Mouse (Mus musculus): ENCODE measurements at regions not wholly inside any gene's neighbourhood (a gene's known extent, or its start where the extent isn't known, plus 50 kb on each side); places are given as distances from the start of the nearest gene placed in this dataset.
"Not testable (repeated sequence)": the region's sequence is repeated elsewhere in the genome, so short reads cannot be mapped to it uniquely, and the experiment has no call there.

DNA sequence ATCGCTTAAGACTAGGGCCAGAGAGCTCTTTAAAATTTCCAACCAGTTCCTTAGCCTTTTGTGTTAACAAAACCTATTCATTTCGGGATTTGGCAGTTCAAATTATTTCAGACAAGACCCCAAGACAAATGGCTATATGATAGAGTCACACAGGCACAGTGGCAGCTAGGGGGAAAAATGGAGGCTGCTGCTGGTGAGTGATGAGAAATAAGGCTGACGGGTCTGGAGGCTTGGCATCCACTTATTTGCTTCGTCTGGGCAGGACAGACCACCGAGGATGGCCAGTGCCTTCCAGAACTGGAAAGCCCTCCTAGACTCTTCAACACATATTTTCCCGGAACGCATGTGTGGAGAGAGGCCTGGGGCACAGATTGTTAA lies 189.8 kb upstream of the Irx4 start:
- Histone ChIP-seq H3K4me2 (peak overlapping the region; percentile 24), H3K27ac (replicated peaks) (no peak overlapping the region), H3K4me1 (peaks cover 27% of the 10 kb centered on the region), H3K36me3 (no peaks in the 10 kb centered on the region), H3K9me3 (replicated peaks) (no peaks in the 10 kb centered on the region), H3K4me3 (replicated peaks) (no peak overlapping the region), H3K9ac (replicated peaks) (no peak overlapping the region), H3K27me3 (replicated peaks) (peaks cover 44% of the 10 kb centered on the region)
- WGBS, result 12% methylated on average over 7 of the region's 7 CpGs
- peak; percentile 22; the same call in 1 of the 2 replicates for ATAC-seq (ENCODE audit: low FRiP score)

DNA sequence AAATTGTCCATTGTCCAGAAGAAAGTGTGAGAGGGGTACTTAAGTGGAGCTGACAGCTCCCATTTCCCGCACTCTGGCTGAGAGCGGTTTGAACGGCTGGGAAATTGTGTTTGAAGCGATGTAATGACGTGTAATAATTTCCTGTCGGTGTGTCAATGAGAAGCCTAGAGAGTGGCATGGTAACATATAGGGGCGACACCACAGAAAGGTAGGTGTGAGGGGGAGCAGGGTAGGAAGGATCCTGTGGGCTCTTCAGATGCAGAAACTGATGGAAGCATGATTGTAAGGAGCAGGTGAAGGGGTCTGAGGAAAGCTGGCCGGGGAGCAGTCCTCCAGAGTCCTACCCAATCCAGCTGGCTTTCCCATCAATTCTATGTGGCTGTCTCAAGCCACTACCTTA lies 189.2 kb upstream of the Irx4 start:
- no peak overlapping the region for H3K27ac ChIP-seq (replicated peaks)
- H3K4me2 ChIP-seq, result no peak overlapping the region
- H3K9ac ChIP-seq (replicated peaks), result no peak overlapping the region

GRCm38 (mm10) chr13:73071854-73072852 lies 188.1 kb upstream of the Irx4 start:
- 64% methylated on average over 6 of the region's 6 CpGs for WGBS
- no peak for ATAC-seq (ENCODE audit: low FRiP score)
- H3K27me3 ChIP-seq (replicated peaks), result peaks cover 32% of the 10 kb centered on the region

More for the DNA sequence above, 189.2 kb upstream of the Irx4 start:
- Histone ChIP-seq H3K4me1 (peaks cover 27% of the 10 kb centered on the region), H3K9me3 (replicated peaks) (no peaks in the 10 kb centered on the region), H3K27me3 (replicated peaks) (peaks cover 40% of the 10 kb centered on the region), H3K36me3 (no peaks in the 10 kb centered on the region), H3K4me3 (replicated peaks) (no peak overlapping the region)
- ATAC-seq (ENCODE audit: low FRiP score), result no peak
- WGBS, result 23% methylated on average over 8 of the region's 8 CpGs

DNA sequence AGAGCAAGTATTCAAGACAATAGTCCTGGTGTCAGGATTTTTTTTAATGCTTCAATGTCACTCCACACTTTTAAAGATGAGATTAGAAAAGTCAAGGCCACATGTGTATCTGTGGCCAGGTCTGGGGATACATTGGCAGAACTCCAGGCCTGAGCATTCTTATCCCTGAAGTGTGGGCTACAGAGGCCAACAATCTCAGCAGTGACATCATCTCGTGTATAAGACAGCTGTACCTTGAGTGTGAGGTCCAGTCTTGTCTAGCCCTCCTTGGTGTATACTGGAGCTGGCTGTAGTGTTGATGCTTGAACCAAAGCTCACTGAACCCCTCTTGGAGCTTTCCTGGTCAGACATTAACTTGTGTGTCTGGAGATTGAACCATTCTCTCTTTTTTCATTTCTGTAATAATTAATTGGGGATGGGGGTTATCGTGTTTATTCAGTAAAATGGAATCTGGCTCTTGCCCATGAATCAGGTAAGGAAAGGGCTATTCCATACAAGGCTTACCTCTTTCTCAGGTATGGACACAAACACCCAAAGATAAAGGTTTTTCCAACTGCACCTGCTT lies 182.3 kb upstream of the Irx4 start:
- H3K4me1 ChIP-seq, result no peaks in the 10 kb centered on the region
- H3K4me2 ChIP-seq, result no peak overlapping the region
- 81% methylated on average over 2 of the region's 2 CpGs for WGBS
- no peaks in the 10 kb centered on the region for H3K36me3 ChIP-seq
- peaks cover 8% of the 10 kb centered on the region for H3K27me3 ChIP-seq (replicated peaks)
- H3K9me3 ChIP-seq (replicated peaks), result no peaks in the 10 kb centered on the region
- no peak overlapping the region for H3K27ac ChIP-seq (replicated peaks)
- ATAC-seq (ENCODE audit: low FRiP score), result no peak
- H3K4me3 ChIP-seq (replicated peaks), result no peak overlapping the region
- H3K9ac ChIP-seq (replicated peaks), result no peak overlapping the region

More at GRCm38 (mm10) chr13:73071854-73072852, 188.1 kb upstream of the Irx4 start:
- H3K27ac ChIP-seq (replicated peaks), result no peak overlapping the region
- H3K4me1 ChIP-seq, result peaks cover 26% of the 10 kb centered on the region
- H3K4me3 ChIP-seq (replicated peaks), result no peak overlapping the region
- no peak overlapping the region for H3K9ac ChIP-seq (replicated peaks)
- no peak overlapping the region for H3K4me2 ChIP-seq
- H3K9me3 ChIP-seq (replicated peaks), result no peaks in the 10 kb centered on the region
- H3K36me3 ChIP-seq, result no peaks in the 10 kb centered on the region

DNA sequence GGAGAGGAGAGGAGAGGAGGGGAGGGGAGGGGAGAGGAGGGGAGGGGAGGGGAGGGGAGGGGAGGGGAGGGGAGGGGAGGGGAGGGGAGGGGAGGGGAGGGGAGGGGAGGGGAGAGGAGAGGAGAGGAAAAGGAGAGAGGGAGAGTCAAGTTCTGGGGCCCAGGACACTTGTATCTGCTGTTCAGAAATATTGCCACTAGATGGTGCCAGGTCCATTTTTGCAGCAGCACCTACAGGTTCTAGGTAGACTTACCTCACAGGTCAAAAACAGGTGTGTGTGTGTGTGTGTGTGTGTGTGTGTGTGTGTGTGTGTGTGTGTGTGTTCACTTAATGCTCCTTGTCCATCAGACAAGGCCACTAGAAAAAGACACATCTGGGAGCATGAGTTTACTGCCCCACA lies 172.5 kb upstream of the Irx4 start:
- not testable (repeated sequence) for H3K4me2 ChIP-seq; H3K36me3 ChIP-seq; H3K9ac ChIP-seq (replicated peaks); H3K4me1 ChIP-seq; H3K4me3 ChIP-seq (replicated peaks); H3K9me3 ChIP-seq (replicated peaks); H3K27ac ChIP-seq (replicated peaks); ATAC-seq (ENCODE audit: low FRiP score); H3K27me3 ChIP-seq (replicated peaks)

DNA sequence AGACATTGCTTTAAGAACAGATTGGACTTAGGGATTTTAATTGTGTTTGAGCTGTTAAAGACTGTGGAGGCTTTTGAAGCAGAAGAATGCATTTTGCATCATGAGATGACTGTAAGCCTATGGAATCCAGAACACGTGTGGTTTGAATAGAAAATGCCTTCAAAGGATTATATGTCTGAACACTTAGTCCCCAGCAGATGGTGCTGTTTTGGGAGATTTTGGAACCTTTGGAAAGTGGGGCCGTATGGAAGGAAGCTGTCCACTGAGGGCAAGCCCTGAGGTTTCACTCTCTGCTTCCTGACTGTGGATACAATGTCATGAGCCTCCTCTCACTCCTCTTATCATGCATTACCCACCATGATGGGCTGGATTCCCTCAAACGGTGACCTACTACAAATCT lies 168.4 kb upstream of the Irx4 start:
- no peaks in the 10 kb centered on the region for H3K36me3 ChIP-seq
- no peaks in the 10 kb centered on the region for H3K9me3 ChIP-seq (replicated peaks)
- no peak for ATAC-seq (ENCODE audit: low FRiP score)
- H3K4me1 ChIP-seq, result no peaks in the 10 kb centered on the region
- H3K27me3 ChIP-seq (replicated peaks), result no peaks in the 10 kb centered on the region
- no peak overlapping the region for H3K27ac ChIP-seq (replicated peaks)
- 57% methylated on average over 3 of the region's 3 CpGs for WGBS
- no peak overlapping the region for H3K9ac ChIP-seq (replicated peaks)
- no peak overlapping the region for H3K4me2 ChIP-seq
- no peak overlapping the region for H3K4me3 ChIP-seq (replicated peaks)

DNA sequence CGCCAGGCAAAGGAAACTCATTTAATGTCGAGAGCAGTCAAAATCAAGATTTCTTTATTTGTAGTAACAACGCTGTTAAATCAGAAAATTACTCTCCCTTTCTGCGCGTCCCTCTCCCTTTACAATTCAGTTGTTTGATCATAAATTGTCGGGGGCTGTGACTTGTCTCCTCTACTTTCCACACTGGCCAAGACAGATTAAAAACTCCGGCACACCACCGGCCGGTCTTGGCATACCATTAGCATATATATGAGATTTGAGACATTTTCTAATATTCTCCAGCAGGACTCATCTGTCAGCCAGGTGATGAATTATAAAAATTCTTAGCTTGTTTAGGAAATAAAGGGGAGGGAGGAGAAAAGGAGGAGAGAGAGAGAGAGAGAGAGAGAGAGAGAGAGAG lies 162.8 kb upstream of the Irx4 start:
- H3K27ac ChIP-seq (replicated peaks), result no peak overlapping the region
- no peak overlapping the region for H3K4me2 ChIP-seq
- ATAC-seq (ENCODE audit: low FRiP score), result no peak
- H3K4me3 ChIP-seq (replicated peaks), result no peak overlapping the region
- no peak overlapping the region for H3K9ac ChIP-seq (replicated peaks)
- H3K4me1 ChIP-seq, result no peaks in the 10 kb centered on the region
- no peaks in the 10 kb centered on the region for H3K36me3 ChIP-seq
- 38% methylated on average over 9 of the region's 9 CpGs for WGBS
- H3K9me3 ChIP-seq (replicated peaks), result 0 out of 2 replicates have a peak, but pooled peaks cover 2% of the 10 kb centered on the region
- H3K27me3 ChIP-seq (replicated peaks), result no peaks in the 10 kb centered on the region

GRCm38 (mm10) chr13:73099407-73099806 lies 160.9 kb upstream of the Irx4 start:
- no peaks in the 10 kb centered on the region for H3K27me3 ChIP-seq (replicated peaks)
- no peak overlapping the region for H3K27ac ChIP-seq (replicated peaks)
- no peak for ATAC-seq (ENCODE audit: low FRiP score)
- H3K36me3 ChIP-seq, result no peaks in the 10 kb centered on the region
- 61% methylated on average over 1 of the region's 1 CpGs for WGBS
- H3K9ac ChIP-seq (replicated peaks), result no peak overlapping the region
- no peak overlapping the region for H3K4me3 ChIP-seq (replicated peaks)
- H3K9me3 ChIP-seq (replicated peaks), result 0 out of 2 replicates have a peak, but pooled peaks cover 2% of the 10 kb centered on the region
- H3K4me2 ChIP-seq, result no peak overlapping the region
- no peaks in the 10 kb centered on the region for H3K4me1 ChIP-seq

DNA sequence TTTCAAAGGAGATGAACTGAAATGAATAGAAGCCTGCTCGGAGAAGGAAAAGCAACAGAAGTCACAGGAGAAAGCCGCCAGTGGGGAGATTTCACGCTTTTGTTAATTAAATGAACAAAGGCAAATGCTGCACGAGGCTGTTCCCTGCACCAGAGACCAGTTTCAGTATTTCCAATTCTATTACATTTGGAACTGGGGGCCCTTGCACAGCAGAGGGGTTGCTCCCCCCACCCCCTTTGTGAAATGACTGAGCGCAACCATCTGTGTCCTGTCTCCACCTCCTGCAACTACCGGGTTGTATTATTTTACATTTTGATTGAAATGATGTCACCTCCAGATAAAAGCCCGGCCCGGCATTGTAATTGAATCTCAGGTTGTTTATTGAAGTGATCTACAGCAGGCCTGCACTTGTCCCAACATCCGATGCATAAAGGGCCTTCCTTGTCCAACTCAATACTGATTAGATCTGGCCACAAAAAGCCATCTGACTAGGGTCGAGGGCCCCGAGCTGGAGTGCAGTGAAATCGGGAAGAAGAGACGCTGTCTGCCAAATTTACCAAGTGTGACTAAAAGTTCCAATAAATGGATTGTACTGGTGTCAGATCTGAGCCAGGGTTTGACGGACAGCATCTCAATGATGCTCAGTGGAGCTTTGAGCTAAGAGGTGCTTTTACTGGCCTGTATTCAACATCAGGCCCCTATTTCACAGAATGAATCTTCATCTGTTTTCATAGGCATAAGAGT lies 152.9 kb upstream of the Irx4 start:
- Histone ChIP-seq H3K4me1 (peaks cover 8% of the 10 kb centered on the region; the same call in 1 of the 2 replicates), H3K9ac (replicated peaks) (peak overlapping the region; percentile 10; the same call in 1 of the 2 replicates), H3K4me2 (no peak overlapping the region), H3K27me3 (replicated peaks) (peaks cover 19% of the 10 kb centered on the region; the same call in 1 of the 2 replicates), H3K36me3 (no peaks in the 10 kb centered on the region), H3K9me3 (replicated peaks) (no peaks in the 10 kb centered on the region), H3K27ac (replicated peaks) (no peak overlapping the region), H3K4me3 (replicated peaks) (no peak overlapping the region)
- 21% methylated on average over 14 of the region's 14 CpGs for whole genome bisulfite sequencing
- ATAC-seq (ENCODE audit: low FRiP score), result no peak; the same call in 1 of the 2 replicates

DNA sequence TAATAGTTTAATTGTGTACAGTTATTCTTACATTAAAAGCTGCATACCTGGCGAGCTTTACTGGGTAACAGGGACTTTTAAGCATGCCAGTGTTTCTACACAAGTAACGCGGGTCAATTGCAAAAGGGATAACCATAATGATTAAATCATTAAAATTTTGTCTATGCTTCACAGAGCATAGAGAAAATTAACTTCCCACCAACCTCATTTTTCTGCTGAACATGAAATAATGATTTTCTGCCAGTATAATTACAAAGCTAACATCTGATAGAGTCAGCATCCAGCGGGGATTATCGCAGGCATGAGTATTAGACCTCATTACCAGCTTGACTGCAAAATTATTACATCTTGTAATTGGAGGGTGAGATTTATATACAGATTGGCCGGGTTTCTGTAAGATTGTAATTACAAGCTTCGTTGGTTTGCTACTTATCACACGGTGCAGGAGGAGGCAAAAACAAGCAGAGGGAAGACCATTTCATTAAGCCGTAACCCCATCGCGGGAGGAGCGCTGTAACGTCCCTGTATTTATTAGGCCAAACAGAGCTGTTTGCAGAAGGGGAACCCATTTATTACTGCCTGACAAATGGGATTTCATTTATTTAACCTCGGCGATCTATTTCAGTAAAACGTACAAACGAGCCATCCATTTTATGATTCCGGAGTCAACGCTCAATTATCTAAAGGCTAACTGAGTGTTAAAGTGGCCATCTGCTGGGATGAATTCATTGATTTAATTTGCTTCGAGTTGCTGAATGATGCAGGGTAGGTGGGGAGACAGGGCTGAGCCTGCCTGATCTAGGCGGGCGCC lies 143.3 kb upstream of the Irx4 start:
- peak overlapping the region; percentile 56 for H3K4me2 ChIP-seq
- peaks cover 29% of the 10 kb centered on the region for H3K27me3 ChIP-seq (replicated peaks)
- no peaks in the 10 kb centered on the region for H3K9me3 ChIP-seq (replicated peaks)
- peak; percentile 92 for ATAC-seq (ENCODE audit: low FRiP score)
- H3K4me1 ChIP-seq, result peaks cover 21% of the 10 kb centered on the region
- no peaks in the 10 kb centered on the region for H3K36me3 ChIP-seq
- peak overlapping the region; percentile 78 for H3K27ac ChIP-seq (replicated peaks)
- H3K4me3 ChIP-seq (replicated peaks), result peak overlapping the region; percentile 28
- H3K9ac ChIP-seq (replicated peaks), result peak overlapping the region; percentile 24; the same call in 1 of the 2 replicates
- WGBS, result 15% methylated on average over 22 of the region's 22 CpGs

- no peaks in the 10 kb centered on the region for H3K36me3 ChIP-seq
- ATAC-seq (ENCODE audit: low FRiP score), result peak; percentile 43; the same call in 1 of the 2 replicates
- 19% methylated on average over 15 of the region's 15 CpGs for WGBS
- H3K9me3 ChIP-seq (replicated peaks), result no peaks in the 10 kb centered on the region
- peak overlapping the region; percentile 78 for H3K27ac ChIP-seq (replicated peaks)
- peak overlapping the region; percentile 28 for H3K4me3 ChIP-seq (replicated peaks)
- H3K4me1 ChIP-seq, result peaks cover 21% of the 10 kb centered on the region
- H3K27me3 ChIP-seq (replicated peaks), result peaks cover 23% of the 10 kb centered on the region
- peak overlapping the region; percentile 56 for H3K4me2 ChIP-seq
- peak overlapping the region; percentile 24; the same call in 1 of the 2 replicates for H3K9ac ChIP-seq (replicated peaks)
Observed at GRCm38 (mm10) chr13:73117633-73118076, 142.6 kb upstream of the Irx4 start.
